Mouse (Mus musculus) embryonic stem cell, embryonic (primary cell): ENCODE measurements at regions not wholly inside any gene's neighbourhood (a gene's known extent, or its start where the extent isn't known, plus 50 kb on each side); places are given as distances from the start of the nearest gene placed in this dataset.

Experiments used
- CTCF ChIA-PET, 4 experiments: fragments of 300-600 bp in 2 of 4; fragments of 350-600 bp in 2 of 4; sonication (Branson Sonifier 250); formaldehyde crosslinking; loops; one replicate each; lab custom pipeline; 2022; ENCODE audit warnings: inconsistent platforms in 2 of 4; lab: Charles Lee
- POLR2A ChIA-PET, 4 experiments: fragments of 300-600 bp in 2 of 4; fragments of 350-600 bp in 2 of 4; sonication (Branson Sonifier 250); formaldehyde crosslinking; loops; one replicate each; lab custom pipeline; 2022; ENCODE audit warnings: antibody characterized with exemption in 4 of 4, inconsistent platforms in 1 of 4; lab: Charles Lee

DNA sequence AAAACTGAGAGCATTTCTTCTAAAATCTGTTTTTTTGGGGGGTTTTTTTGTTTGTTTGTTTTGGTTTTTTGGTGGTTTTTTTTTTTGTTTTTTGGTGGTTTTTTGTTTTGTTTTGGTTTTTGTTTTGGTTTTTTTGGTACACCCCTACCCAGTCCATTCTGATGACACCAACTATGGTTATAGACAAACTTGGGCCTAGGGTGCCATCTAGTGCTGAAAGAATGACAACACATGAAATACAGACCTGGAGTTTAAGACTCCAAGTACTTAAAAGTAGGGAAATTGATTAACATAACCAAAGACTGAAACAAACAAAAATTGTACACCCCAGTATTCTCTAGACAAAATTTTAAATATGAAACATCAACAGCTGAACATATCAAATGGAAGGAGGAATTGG lies 76.0 kb upstream of the Ano5 start:
- POLR2A ChIA-PET = no interaction called here
- CTCF ChIA-PET = no interaction called here

DNA sequence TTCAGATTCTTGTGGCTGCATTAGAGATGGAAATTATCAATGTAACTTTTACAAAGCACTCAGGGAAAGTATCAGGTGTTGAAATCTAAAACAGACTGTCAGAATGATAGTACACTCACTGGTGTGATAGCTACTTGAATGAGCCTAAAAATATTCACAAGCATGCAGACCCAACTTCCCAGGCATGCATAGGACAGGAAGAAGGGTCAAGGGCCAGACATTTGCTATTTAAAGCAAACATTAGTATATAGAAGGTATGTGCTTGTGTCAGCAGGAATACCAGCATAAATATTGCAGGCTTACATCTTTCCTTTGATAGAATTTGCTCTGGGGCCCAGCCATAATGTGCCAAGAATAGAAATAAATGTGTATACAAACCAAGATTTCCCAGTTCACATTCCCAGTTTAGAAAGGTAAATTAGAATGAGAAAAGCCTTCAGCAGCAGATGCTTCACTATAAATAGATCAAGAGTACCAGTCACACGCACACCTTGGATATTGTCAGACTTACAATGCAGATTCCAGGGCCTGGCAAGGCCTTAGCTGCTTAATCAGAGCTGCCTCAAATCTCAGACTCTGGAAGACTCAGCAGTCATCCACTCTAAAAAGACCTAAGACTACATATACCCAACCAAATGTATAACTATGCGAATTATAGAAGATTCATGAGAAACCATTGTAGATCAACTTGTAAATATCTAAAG lies 55.7 kb upstream of the Ano5 start:
- ChIA-PET CTCF (interaction anchor here in 1 of 4 experiments (0.7 kb wide), 1 partner anchor 646 kb away, joined by 5 read pairs; no protein-coding TSS in a partner anchor), POLR2A (no interaction called here)

DNA sequence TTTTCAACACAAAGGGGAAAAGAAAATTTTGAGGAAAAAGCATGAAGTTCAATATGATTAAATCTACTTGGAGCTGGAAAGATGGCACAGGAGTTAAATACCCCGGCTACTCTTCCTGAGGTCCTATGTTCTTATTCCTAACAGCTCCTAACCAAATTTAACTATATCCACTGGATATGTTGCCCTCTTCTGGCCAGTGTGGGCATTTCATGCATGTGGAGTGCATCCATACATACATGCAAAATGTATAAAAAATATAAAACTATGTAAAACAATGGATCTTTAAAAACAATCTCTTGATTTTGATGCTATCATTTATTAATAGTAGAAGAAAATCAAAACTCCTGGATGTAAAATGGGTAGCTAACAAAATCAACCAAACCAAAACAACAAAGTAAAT lies 52.1 kb upstream of the Ano5 start:
- ChIA-PET CTCF (interaction anchor here in 3 of 4 experiments (0.6 to 1.2 kb wide), 7 partner anchors 18 to 728 kb away, joined by 3 to 5 read pairs (median 3); no protein-coding TSS in a partner anchor), POLR2A (no interaction called here)
